Mouse (Mus musculus): ENCODE results near the gene Usp43. TPM values are rescaled to one million over a fixed set of nuclear protein-coding genes. Genes with fewer than 3 reads are reported as not detected.
A peak's percentile ranks its signal among the peaks of the same experiment; 100 is the strongest.

The Usp43 gene
- polyA plus RNA-seq, 1 experiment = 6.7 TPM

GRCm38 (mm10) chr11:67855035-67855434 lies 66.9 kb downstream of the Usp43 start:
- Histone ChIP-seq H3K27me3 (ENCODE audit: control insufficient read depth, insufficient read depth, low read length, poor library complexity, severe bottlenecking) (no peaks in the 10 kb centered on the region), H3K9me3 (replicated peaks; ENCODE audit: control insufficient read depth, insufficient read depth, low read length, poor library complexity, severe bottlenecking) (no peaks in the 10 kb centered on the region), H3K36me3 (ENCODE audit: control insufficient read depth, insufficient read depth, low read length, poor library complexity, severe bottlenecking) (no peaks in the 10 kb centered on the region), H3K4me1 (ENCODE audit: control insufficient read depth, insufficient read depth, low read length) (no peaks in the 10 kb centered on the region), H3K9ac (ENCODE audit: low read depth, poor library complexity, severe bottlenecking) (no peak overlapping the region), H3K27ac (ENCODE audit: insufficient read depth, low read length) (no peak overlapping the region), H3K4me3 (ENCODE audit: low read depth, low read length) (no peak overlapping the region)
- peak; percentile 51 for TF ChIP-seq CTCF (IDR thresholded peaks at IDR 0.05; ENCODE audit: low read depth, low read length)
- TF ChIP-seq POLR2A (IDR thresholded peaks at IDR 0.05; ENCODE audit: insufficient read depth, low read length) = no peak

- no peak overlapping the region for H3K9ac ChIP-seq (ENCODE audit: low read depth, poor library complexity, severe bottlenecking)
- H3K36me3 ChIP-seq (ENCODE audit: control insufficient read depth, insufficient read depth, low read length, poor library complexity, severe bottlenecking) = no peaks in the 10 kb centered on the region
- no peaks in the 10 kb centered on the region for H3K9me3 ChIP-seq (replicated peaks; ENCODE audit: control insufficient read depth, insufficient read depth, low read length, poor library complexity, severe bottlenecking)
- no peaks in the 10 kb centered on the region for H3K4me1 ChIP-seq (ENCODE audit: control insufficient read depth, insufficient read depth, low read length)
- no peak overlapping the region for H3K4me3 ChIP-seq (ENCODE audit: low read depth, low read length)
- TF ChIP-seq POLR2A (IDR thresholded peaks at IDR 0.05; ENCODE audit: insufficient read depth, low read length) (no peak), CTCF (IDR thresholded peaks at IDR 0.05; ENCODE audit: low read depth, low read length) (no peak), EP300 (IDR thresholded peaks at IDR 0.05; ENCODE audit: insufficient read depth, low read depth, low read length) (no peak)
- H3K27me3 ChIP-seq (ENCODE audit: control insufficient read depth, insufficient read depth, low read length, poor library complexity, severe bottlenecking) = no peaks in the 10 kb centered on the region
- H3K27ac ChIP-seq (ENCODE audit: insufficient read depth, low read length) = no peak overlapping the region
These were observed 68.0 kb downstream of the Usp43 start for GRCm38 (mm10) chr11:67853996-67854395.

GRCm38 (mm10) chr11:67851770-67852169 lies 70.2 kb downstream of the Usp43 start:
- H3K4me3 ChIP-seq (ENCODE audit: low read depth, low read length) = no peak overlapping the region
- H3K4me1 ChIP-seq (ENCODE audit: control insufficient read depth, insufficient read depth, low read length) = no peaks in the 10 kb centered on the region
- no peak overlapping the region for H3K9ac ChIP-seq (ENCODE audit: low read depth, poor library complexity, severe bottlenecking)
- no peaks in the 10 kb centered on the region for H3K27me3 ChIP-seq (ENCODE audit: control insufficient read depth, insufficient read depth, low read length, poor library complexity, severe bottlenecking)
- no peak overlapping the region for H3K27ac ChIP-seq (ENCODE audit: insufficient read depth, low read length)
- no peaks in the 10 kb centered on the region for H3K36me3 ChIP-seq (ENCODE audit: control insufficient read depth, insufficient read depth, low read length, poor library complexity, severe bottlenecking)
- TF ChIP-seq POLR2A (IDR thresholded peaks at IDR 0.05; ENCODE audit: insufficient read depth, low read length) (no peak), CTCF (IDR thresholded peaks at IDR 0.05; ENCODE audit: low read depth, low read length) (no peak), EP300 (IDR thresholded peaks at IDR 0.05; ENCODE audit: insufficient read depth, low read depth, low read length) (no peak)
- H3K9me3 ChIP-seq (replicated peaks; ENCODE audit: control insufficient read depth, insufficient read depth, low read length, poor library complexity, severe bottlenecking) = no peaks in the 10 kb centered on the region

- no peaks in the 10 kb centered on the region; the same call in none of the 2 replicates for H3K27me3 ChIP-seq (ENCODE audit: control insufficient read depth, insufficient read depth, low read length, poor library complexity, severe bottlenecking)
These were observed 76.8 kb downstream of the Usp43 start for GRCm38 (mm10) chr11:67845193-67845592.

GRCm38 (mm10) chr11:67839810-67840209 lies 82.1 kb downstream of the Usp43 start:
- TF ChIP-seq POLR2A (IDR thresholded peaks at IDR 0.05; ENCODE audit: insufficient read depth, low read length) = no peak

More at GRCm38 (mm10) chr11:67845193-67845592, 76.8 kb downstream of the Usp43 start:
- Histone ChIP-seq H3K9me3 (replicated peaks; ENCODE audit: control insufficient read depth, insufficient read depth, low read length, poor library complexity, severe bottlenecking) (no peaks in the 10 kb centered on the region), H3K4me1 (ENCODE audit: control insufficient read depth, insufficient read depth, low read length) (no peaks in the 10 kb centered on the region), H3K36me3 (ENCODE audit: control insufficient read depth, insufficient read depth, low read length, poor library complexity, severe bottlenecking) (no peaks in the 10 kb centered on the region), H3K27ac (ENCODE audit: insufficient read depth, low read length) (no peak overlapping the region), H3K9ac (ENCODE audit: low read depth, poor library complexity, severe bottlenecking) (no peak overlapping the region), H3K4me3 (ENCODE audit: low read depth, low read length) (no peak overlapping the region)
- TF ChIP-seq CTCF (IDR thresholded peaks at IDR 0.05; ENCODE audit: low read depth, low read length) (no peak), EP300 (IDR thresholded peaks at IDR 0.05; ENCODE audit: insufficient read depth, low read depth, low read length) (no peak), POLR2A (IDR thresholded peaks at IDR 0.05; ENCODE audit: insufficient read depth, low read length) (no peak)

GRCm38 (mm10) chr11:67835408-67836078 lies 86.4 kb downstream of the Usp43 start:
- Histone ChIP-seq H3K4me3 (ENCODE audit: low read depth, low read length) (no peak overlapping the region), H3K27me3 (ENCODE audit: control insufficient read depth, insufficient read depth, low read length, poor library complexity, severe bottlenecking) (no peaks in the 10 kb centered on the region; the same call in 1 of the 2 replicates), H3K4me1 (ENCODE audit: control insufficient read depth, insufficient read depth, low read length) (no peaks in the 10 kb centered on the region), H3K9ac (ENCODE audit: low read depth, poor library complexity, severe bottlenecking) (no peak overlapping the region), H3K36me3 (ENCODE audit: control insufficient read depth, insufficient read depth, low read length, poor library complexity, severe bottlenecking) (no peaks in the 10 kb centered on the region), H3K27ac (ENCODE audit: insufficient read depth, low read length) (no peak overlapping the region), H3K9me3 (replicated peaks; ENCODE audit: control insufficient read depth, insufficient read depth, low read length, poor library complexity, severe bottlenecking) (no peaks in the 10 kb centered on the region)
- TF ChIP-seq POLR2A (IDR thresholded peaks at IDR 0.05; ENCODE audit: insufficient read depth, low read length) (no peak), EP300 (IDR thresholded peaks at IDR 0.05; ENCODE audit: insufficient read depth, low read depth, low read length) (no peak), CTCF (IDR thresholded peaks at IDR 0.05; ENCODE audit: low read depth, low read length) (no peak)

More at GRCm38 (mm10) chr11:67839810-67840209, 82.1 kb downstream of the Usp43 start:
- H3K4me3 ChIP-seq (ENCODE audit: low read depth, low read length) = no peak overlapping the region
- H3K27ac ChIP-seq (ENCODE audit: insufficient read depth, low read length) = no peak overlapping the region
- no peaks in the 10 kb centered on the region; the same call in 1 of the 2 replicates for H3K27me3 ChIP-seq (ENCODE audit: control insufficient read depth, insufficient read depth, low read length, poor library complexity, severe bottlenecking)
- H3K9me3 ChIP-seq (replicated peaks; ENCODE audit: control insufficient read depth, insufficient read depth, low read length, poor library complexity, severe bottlenecking) = no peaks in the 10 kb centered on the region
- no peak overlapping the region for H3K9ac ChIP-seq (ENCODE audit: low read depth, poor library complexity, severe bottlenecking)
- no peaks in the 10 kb centered on the region for H3K4me1 ChIP-seq (ENCODE audit: control insufficient read depth, insufficient read depth, low read length)
- H3K36me3 ChIP-seq (ENCODE audit: control insufficient read depth, insufficient read depth, low read length, poor library complexity, severe bottlenecking) = no peaks in the 10 kb centered on the region

Measured in ES-Bruce4 (cell line).